Mouse (Mus musculus): ENCODE results near the gene Bax. TPM values are rescaled to one million over a fixed set of nuclear protein-coding genes. Genes with fewer than 3 reads are reported as not detected.

Bax gene
- polyA plus RNA-seq, 1 experiment: 143 TPM

GRCm38 (mm10) chr7:45433835-45434202, 32.9 kb downstream of the Bax start:
- peak overlapping the region; percentile 73 for H3K4me3 ChIP-seq (replicated peaks; ENCODE audit: control insufficient read depth, low read depth, low read length)
- TF ChIP-seq POLR2A (IDR thresholded peaks at IDR 0.05; ENCODE audit: borderline replicate concordance, control insufficient read depth, low read depth, low read length) (no peak), CTCF (IDR thresholded peaks at IDR 0.05; ENCODE audit: control insufficient read depth, insufficient read depth, low read length) (no peak)
- peak overlapping the region; percentile 45 for H3K27ac ChIP-seq (ENCODE audit: control insufficient read depth, insufficient read depth, low read depth, low read length, poor library complexity)
- WGBS: 2% methylated on average over 7 of the region's 7 CpGs
- H3K4me1 ChIP-seq (ENCODE audit: control insufficient read depth, insufficient read depth, low read length): peaks cover 8% of the 10 kb centered on the region; the same call in 1 of the 2 replicates

GRCm38 (mm10) chr7:45426556-45426955, 40.1 kb downstream of the Bax start:
- no peak overlapping the region for H3K27ac ChIP-seq (ENCODE audit: control insufficient read depth, insufficient read depth, low read depth, low read length, poor library complexity)
- no peak for TF ChIP-seq CTCF (IDR thresholded peaks at IDR 0.05; ENCODE audit: control insufficient read depth, insufficient read depth, low read length)
- TF ChIP-seq POLR2A (IDR thresholded peaks at IDR 0.05; ENCODE audit: borderline replicate concordance, control insufficient read depth, low read depth, low read length): no peak
- no peak overlapping the region for H3K4me3 ChIP-seq (replicated peaks; ENCODE audit: control insufficient read depth, low read depth, low read length)
- no peaks in the 10 kb centered on the region for H3K4me1 ChIP-seq (ENCODE audit: control insufficient read depth, insufficient read depth, low read length)
- 88% methylated on average over 8 of the region's 8 CpGs for WGBS

- no peak for TF ChIP-seq CTCF (IDR thresholded peaks at IDR 0.05; ENCODE audit: control insufficient read depth, insufficient read depth, low read length)
- TF ChIP-seq POLR2A (IDR thresholded peaks at IDR 0.05; ENCODE audit: borderline replicate concordance, control insufficient read depth, low read depth, low read length): no peak
- Histone ChIP-seq H3K4me3 (replicated peaks; ENCODE audit: control insufficient read depth, low read depth, low read length) (no peak overlapping the region), H3K27ac (ENCODE audit: control insufficient read depth, insufficient read depth, low read depth, low read length, poor library complexity) (no peak overlapping the region), H3K4me1 (ENCODE audit: control insufficient read depth, insufficient read depth, low read length) (no peaks in the 10 kb centered on the region)
- 92% methylated on average over 14 of the region's 14 CpGs for WGBS
Observed at GRCm38 (mm10) chr7:45421194-45421593, 45.5 kb downstream of the Bax start.

GRCm38 (mm10) chr7:45420615-45420919, 46.1 kb downstream of the Bax start, which contains the start of gene Lhb:
Gene Lhb (plus strand): TSS chr7:45420820.
- 79% methylated on average over 6 of the region's 6 CpGs for WGBS
- no peak within 1 kb of the TSS for H3K27ac ChIP-seq (ENCODE audit: control insufficient read depth, insufficient read depth, low read depth, low read length, poor library complexity)
- TF ChIP-seq POLR2A (IDR thresholded peaks at IDR 0.05; ENCODE audit: borderline replicate concordance, control insufficient read depth, low read depth, low read length): no peak
- no peaks in the 10 kb centered on the region for H3K4me1 ChIP-seq (ENCODE audit: control insufficient read depth, insufficient read depth, low read length)
- no peak within 1 kb of the TSS for H3K4me3 ChIP-seq (replicated peaks; ENCODE audit: control insufficient read depth, low read depth, low read length)

- TF ChIP-seq CTCF (IDR thresholded peaks at IDR 0.05; ENCODE audit: control insufficient read depth, insufficient read depth, low read length) (no peak), POLR2A (IDR thresholded peaks at IDR 0.05; ENCODE audit: borderline replicate concordance, control insufficient read depth, low read depth, low read length) (no peak)
- Histone ChIP-seq H3K27ac (ENCODE audit: control insufficient read depth, insufficient read depth, low read depth, low read length, poor library complexity) (no peak overlapping the region), H3K4me3 (replicated peaks; ENCODE audit: control insufficient read depth, low read depth, low read length) (no peak overlapping the region), H3K4me1 (ENCODE audit: control insufficient read depth, insufficient read depth, low read length) (no peaks in the 10 kb centered on the region)
- WGBS: 45% methylated on average over 27 of the region's 27 CpGs
Observed at GRCm38 (mm10) chr7:45419859-45420614, 46.7 kb downstream of the Bax start.

- Histone ChIP-seq H3K4me3 (replicated peaks; ENCODE audit: control insufficient read depth, low read depth, low read length) (no peak overlapping the region), H3K27ac (ENCODE audit: control insufficient read depth, insufficient read depth, low read depth, low read length, poor library complexity) (no peak overlapping the region), H3K4me1 (ENCODE audit: control insufficient read depth, insufficient read depth, low read length) (no peaks in the 10 kb centered on the region)
- TF ChIP-seq CTCF (IDR thresholded peaks at IDR 0.05; ENCODE audit: control insufficient read depth, insufficient read depth, low read length) (no peak), POLR2A (IDR thresholded peaks at IDR 0.05; ENCODE audit: borderline replicate concordance, control insufficient read depth, low read depth, low read length) (no peak)
- WGBS: 14% methylated on average over 13 of the region's 13 CpGs
Observed at GRCm38 (mm10) chr7:45417962-45418492, 48.7 kb downstream of the Bax start.

- Histone ChIP-seq H3K27ac (ENCODE audit: control insufficient read depth, insufficient read depth, low read depth, low read length, poor library complexity) (no peak overlapping the region; the same call in 1 of the 2 replicates), H3K4me3 (replicated peaks; ENCODE audit: control insufficient read depth, low read depth, low read length) (no peak overlapping the region), H3K4me1 (ENCODE audit: control insufficient read depth, insufficient read depth, low read length) (no peaks in the 10 kb centered on the region)
- 6% methylated on average over 37 of the region's 37 CpGs for WGBS
- TF ChIP-seq POLR2A (IDR thresholded peaks at IDR 0.05; ENCODE audit: borderline replicate concordance, control insufficient read depth, low read depth, low read length) (no peak), CTCF (IDR thresholded peaks at IDR 0.05; ENCODE audit: control insufficient read depth, insufficient read depth, low read length) (no peak)
Observed at GRCm38 (mm10) chr7:45415636-45416035, 51.1 kb downstream of the Bax start.

GRCm38 (mm10) chr7:45414740-45415224, 51.9 kb downstream of the Bax start:
- Histone ChIP-seq H3K27ac (ENCODE audit: control insufficient read depth, insufficient read depth, low read depth, low read length, poor library complexity) (no peak overlapping the region), H3K4me1 (ENCODE audit: control insufficient read depth, insufficient read depth, low read length) (no peaks in the 10 kb centered on the region), H3K4me3 (replicated peaks; ENCODE audit: control insufficient read depth, low read depth, low read length) (no peak overlapping the region)
- 16% methylated on average over 12 of the region's 12 CpGs for WGBS
- TF ChIP-seq CTCF (IDR thresholded peaks at IDR 0.05; ENCODE audit: control insufficient read depth, insufficient read depth, low read length) (no peak), POLR2A (IDR thresholded peaks at IDR 0.05; ENCODE audit: borderline replicate concordance, control insufficient read depth, low read depth, low read length) (no peak)

Measured in bone marrow, adult 2 months (tissue).